26 mouse cellular contexts compared by ENCODE assay signal in the genomic region with DNA sequence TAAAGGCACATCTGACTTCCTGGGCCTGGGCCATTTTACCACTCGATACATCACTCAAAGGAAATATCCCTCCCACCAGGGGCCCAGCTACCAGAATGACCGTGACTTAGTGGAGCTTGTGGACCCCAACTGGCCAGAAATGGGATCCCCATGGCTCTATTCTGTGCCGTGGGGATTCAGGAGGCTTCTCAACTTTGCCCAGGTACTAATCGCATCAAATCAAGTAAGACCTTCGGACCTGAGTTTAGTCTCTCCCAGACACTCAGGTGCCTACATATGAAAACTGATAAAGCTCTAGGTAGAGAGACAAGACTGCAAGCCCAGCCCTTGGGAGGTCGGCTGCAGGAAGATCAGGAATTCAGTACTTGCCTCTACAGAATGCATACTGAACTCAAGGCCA. TPM values are rescaled to one million over a fixed set of nuclear protein-coding genes. Genes with fewer than 3 reads are reported as not detected.
DNase-seq lines count a peak whose midpoint lies in the region; ATAC-seq and TF ChIP-seq lines count a peak whose summit lies in the region.
"Had no signal": no experiment of that assay in that cellular context is flagged by ENCODE, and none has a peak within 500 bp of the region (broad histone marks: within the 10 kb centered on the region; RNA-seq: fewer than 3 reads in every experiment).

No protein-coding gene starts in this region.

- no peak overlapping the region for H3K9ac ChIP-seq in heart, adult 2 months (ENCODE audit: low read depth, low read length)
- no peak overlapping the region for H3K9ac ChIP-seq in intestine, postnatal 0 days (ENCODE audit: low read depth, low read length)
- H3K9ac ChIP-seq: embryonic facial prominence, embryonic 12.5 days; forebrain, embryonic 13.5 days; forebrain, embryonic 15.5 days; forebrain, postnatal 0 days had no signal

- no peak overlapping the region for H3K4me3 ChIP-seq in heart, adult 2 months
- no peak overlapping the region for H3K4me3 ChIP-seq in intestine, postnatal 0 days (ENCODE audit: low read depth, low read length)
- H3K4me3 ChIP-seq: embryonic facial prominence, embryonic 10.5 days; embryonic facial prominence, embryonic 12.5 days; forebrain, embryonic 13.5 days; forebrain, embryonic 15.5 days had no signal

- H3K36me3 ChIP-seq in heart, adult 2 months (ENCODE audit: control insufficient read depth, insufficient read depth, low read length): no peaks in the 10 kb centered on the region
- no peaks in the 10 kb centered on the region for H3K36me3 ChIP-seq in intestine, postnatal 0 days (ENCODE audit: control insufficient read depth, insufficient read depth)
- H3K36me3 ChIP-seq: forebrain, embryonic 15.5 days had no signal

- intact Hi-C loops in heart, adult 2 months (cut with DNase I): no loop called here

- no peaks in the 10 kb centered on the region for H3K27me3 ChIP-seq in heart, adult 2 months (ENCODE audit: control insufficient read depth, insufficient read depth, low read length)
- H3K27me3 ChIP-seq in intestine, postnatal 0 days (replicated peaks; ENCODE audit: control insufficient read depth, insufficient read depth, low read length): no peaks in the 10 kb centered on the region
- H3K27me3 ChIP-seq: CH12.LX; embryonic facial prominence, embryonic 12.5 days; forebrain, embryonic 13.5 days; forebrain, embryonic 15.5 days; Patski had no signal

- no peak for TF ChIP-seq CTCF in heart, adult 2 months (IDR thresholded peaks at IDR 0.05)
- no peak for TF ChIP-seq CTCF in intestine, postnatal 0 days (IDR thresholded peaks at IDR 0.05; ENCODE audit: low read depth)

- TF ChIP-seq EP300 in heart, adult 2 months (IDR thresholded peaks at IDR 0.05; ENCODE audit: insufficient read depth, low read depth, low read length): no peak

- WGBS in heart, adult 2 months: 85% methylated on average over 6 of the region's 6 CpGs
- 53% methylated on average over 6 of the region's 6 CpGs for WGBS in intestine, postnatal 0 days

- peak; percentile 71 for DNase-seq in heart, adult 11 months
- DNase-seq in heart, adult 2 months: no peak
- peak; percentile 22 for DNase-seq in yolk sac, embryonic 10.5 days (ENCODE audit: low spot score)
- DNase-seq in cerebellum, postnatal 14 days: no peak
- no peak for DNase-seq in cerebellum, adult 11-12 months
- DNase-seq: adrenal gland, adult 8-10 months; adrenal gland, postnatal 14 days; adrenal gland, postnatal 36 days; B cell, adult 2 months; cerebellum, adult 18-20 months; cerebellum, adult 8-10 months; cerebellum, adult 9-11 months; cerebellum, postnatal 25 days; forebrain, postnatal 0 days had no signal

- no peak overlapping the region for H3K27ac ChIP-seq in heart, adult 2 months
- no peak overlapping the region for H3K27ac ChIP-seq in intestine, postnatal 0 days (ENCODE audit: low read depth, low read length)
- H3K27ac ChIP-seq: embryonic facial prominence, embryonic 10.5 days; embryonic facial prominence, embryonic 12.5 days; forebrain, embryonic 13.5 days; forebrain, embryonic 15.5 days had no signal

- peak; percentile 53; the same call in 1 of the 2 replicates for ATAC-seq in intestine, postnatal 0 days
- ATAC-seq: activated CD4-positive, CD25-positive, alpha-beta regulatory T cell, adult 4 months; CD4-positive, CD25-positive, alpha-beta regulatory T cell, adult 4 months; forebrain, embryonic 13.5 days; forebrain, embryonic 15.5 days; forebrain, postnatal 0 days; Patski had no signal

- H3K9me3 ChIP-seq in intestine, postnatal 0 days (ENCODE audit: control insufficient read depth): no peaks in the 10 kb centered on the region
- H3K9me3 ChIP-seq: embryonic facial prominence, embryonic 10.5 days; embryonic facial prominence, embryonic 12.5 days; forebrain, embryonic 13.5 days; forebrain, embryonic 15.5 days; G1E had no signal

- H3K4me1 ChIP-seq in heart, adult 2 months (ENCODE audit: control insufficient read depth, insufficient read depth, low read length): no peaks in the 10 kb centered on the region
- 0 out of 2 replicates have a peak, but pooled peaks cover 7% of the 10 kb centered on the region for H3K4me1 ChIP-seq in intestine, postnatal 0 days (replicated peaks; ENCODE audit: control insufficient read depth, insufficient read depth, low read length)
- H3K4me1 ChIP-seq: embryonic facial prominence, embryonic 10.5 days; forebrain, embryonic 13.5 days; forebrain, embryonic 15.5 days had no signal

- no peak overlapping the region for H3K4me2 ChIP-seq in intestine, postnatal 0 days (replicated peaks; ENCODE audit: low read depth)
- H3K4me2 ChIP-seq: embryonic facial prominence, embryonic 12.5 days; forebrain, embryonic 13.5 days; forebrain, embryonic 15.5 days had no signal

- no peaks in the 10 kb centered on the region for H3K79me2 ChIP-seq in heart, adult 2 months (replicated peaks; ENCODE audit: control insufficient read depth, insufficient read depth, low read length)

- TF ChIP-seq POLR2A in heart, adult 2 months (IDR thresholded peaks at IDR 0.05; ENCODE audit: insufficient read depth, low read depth, low read length): no peak

RNA-seq across cellular contexts. Expression of gene Lctl, which starts 14.7 kb away (rescaled TPM):
- not detected for total RNA-seq in heart, adult 2 months (2021)
- polyA plus RNA-seq in heart, adult 2 months (2012; rRNA removed): 0.79 and 1.8 TPM in 2 replicates
- polyA plus RNA-seq in intestine, postnatal 0 days (2015; fragmentation: Nextera tagmentation; extraction: Ambion mirVana): 0.09 and 0.22 TPM in 2 replicates
- total RNA-seq: forebrain, postnatal 0 days; G1E had no signal
- polyA plus RNA-seq: activated CD4-positive, CD25-positive, alpha-beta regulatory T cell, adult 4 months; CD4-positive, CD25-positive, alpha-beta regulatory T cell, adult 4 months; embryonic facial prominence, embryonic 12.5 days; embryonic facial prominence, embryonic 14.5 days; forebrain, embryonic 11.5 days; forebrain, embryonic 13.5 days; forebrain, embryonic 15.5 days; forebrain, postnatal 0 days; G1E had no signal

RNA-seq across cellular contexts. Expression of gene Zwilch, which starts 41.3 kb away (rescaled TPM):
- total RNA-seq in heart, adult 2 months (2021): under 1 TPM; 0.50 to 0.96 TPM
- 0.18 and 0.23 TPM in 2 replicates for polyA plus RNA-seq in heart, adult 2 months (2012; rRNA removed)
- 3.0 and 4.1 TPM in 2 replicates for polyA plus RNA-seq in intestine, postnatal 0 days (2015; fragmentation: Nextera tagmentation; extraction: Ambion mirVana)

RNA-seq across cellular contexts. Expression of gene Rpl4, which starts 41.6 kb away (rescaled TPM):
- 100 to 1,000 TPM; 436 to 501 TPM for total RNA-seq in heart, adult 2 months (2021)
- 261 and 333 TPM in 2 replicates for polyA plus RNA-seq in heart, adult 2 months (2012; rRNA removed)
- 575 and 580 TPM in 2 replicates for polyA plus RNA-seq in intestine, postnatal 0 days (2015; fragmentation: Nextera tagmentation; extraction: Ambion mirVana)

RNA-seq across cellular contexts. Expression of gene Snapc5, which starts 47.5 kb away (rescaled TPM):
- 10 to 100 TPM; 22.8 to 23.2 TPM for total RNA-seq in heart, adult 2 months (2021)
- polyA plus RNA-seq in heart, adult 2 months (2012; rRNA removed): 12.1 and 15.8 TPM in 2 replicates
- 32.9 and 36.7 TPM in 2 replicates for polyA plus RNA-seq in intestine, postnatal 0 days (2015; fragmentation: Nextera tagmentation; extraction: Ambion mirVana)

Comparison
In these comparisons a context has a peak if more than half of its experiments do, and no peak if none do; other contexts are left out.
1. DNase-seq: peak in heart, adult 11 months (single experiment) and yolk sac, embryonic 10.5 days (single experiment); none in heart, adult 2 months (0 of 2), cerebellum, postnatal 14 days (0 of 2) and cerebellum, adult 11-12 months (single experiment).